Mouse (Mus musculus) forebrain, embryonic 11.5 days (tissue): Measurements from ENCODE around the gene Nr1d2. TPM values are rescaled to one million over a fixed set of nuclear protein-coding genes. Genes with fewer than 3 reads are reported as not detected.

Experiments
- ATAC-seq: fragments of 200-750 bp; cut with Nextera tagmentation; replicated peaks from 2 replicates; pipeline ENCODE4 v1.8.0; 2017; ENCODE audit warnings: moderate TSS enrichment; ENCODE audit not compliant: low FRiP score
- DNase-seq: peaks from one replicate; pipeline ENCODE4 v3.0.0-alpha.2; 2017; ENCODE audit warnings: low spot score
- H3K27ac ChIP-seq: fragments of 300-500 bp; sonication (generic); 2 replicates; pipeline ENCODE4 v1.5.1; 2014; ENCODE audit warnings: low read depth, low read length
- H3K27me3 ChIP-seq: fragments of 300-500 bp; sonication (generic); 2 replicates; pipeline ENCODE4 v1.6.1; 2014; ENCODE audit warnings: mild to moderate bottlenecking, low read length, mixed read lengths; ENCODE audit not compliant: control insufficient read depth, insufficient read depth
- H3K36me3 ChIP-seq: fragments of 300-500 bp; sonication (generic); 2 replicates; pipeline ENCODE4 v1.6.1; 2014; ENCODE audit warnings: mild to moderate bottlenecking, low read length, moderate library complexity, mixed read lengths; ENCODE audit not compliant: control insufficient read depth, insufficient read depth
- H3K4me1 ChIP-seq: fragments of 300-500 bp; sonication (generic); replicated peaks from 2 replicates; pipeline ENCODE4 v1.6.1; 2014; ENCODE audit warnings: low read length, mixed read lengths; ENCODE audit not compliant: control insufficient read depth, insufficient read depth
- H3K4me2 ChIP-seq: fragments of 300-500 bp; sonication (generic); 2 replicates; pipeline ENCODE4 v1.6.1; 2014; ENCODE audit warnings: low read depth, mild to moderate bottlenecking, low read length, moderate library complexity, mixed read lengths; ENCODE audit not compliant: severe bottlenecking
- H3K4me3 ChIP-seq: fragments of 300-500 bp; sonication (generic); 2 replicates; pipeline ENCODE4 v1.5.1; 2014; ENCODE audit warnings: low read depth, low read length
- H3K9ac ChIP-seq: fragments of 300-500 bp; sonication (generic); 2 replicates; pipeline ENCODE4 v1.6.1; 2014; ENCODE audit warnings: low read length
- H3K9me3 ChIP-seq: fragments of 300-500 bp; sonication (generic); 2 replicates; pipeline ENCODE4 v1.6.1; 2016; ENCODE audit warnings: low read length, mixed read lengths; ENCODE audit not compliant: control insufficient read depth
- microRNA-seq: library from miRNA; unstranded; fragments of <30 nt; microRNA quantifications from one replicate; pipeline ENCODE4, GENCODE M21; 2016; ENCODE audit not compliant: insufficient number of aligned reads
- polyA plus RNA-seq: library from polyadenylated mRNA; unstranded; fragments of >200 nt; fragmentation: Nextera tagmentation; extraction: Ambion mirVana; gene quantifications from 2 replicates; pipeline ENCODE4 v1.2.1, GENCODE M21; 2014

The Nr1d2 gene
- polyA plus RNA-seq, 1 experiment from 2014 or later = 6.3 TPM

- no peak for DNase-seq
- no peaks in the 10 kb centered on the region for H3K4me1 ChIP-seq
- no peaks in the 10 kb centered on the region for H3K27me3 ChIP-seq
- H3K9ac ChIP-seq = no peak overlapping the region
- no peaks in the 10 kb centered on the region for H3K9me3 ChIP-seq
- no peak overlapping the region for H3K4me3 ChIP-seq
- ATAC-seq = no peak
- no peak overlapping the region for H3K27ac ChIP-seq
- no peak overlapping the region for H3K4me2 ChIP-seq
- H3K36me3 ChIP-seq = no peaks in the 10 kb centered on the region
Measured at GRCm38 (mm10) chr14:18167041-18167440, 71.9 kb downstream of the Nr1d2 start.

Small RNAs within 50 kb of the gene (microRNA-seq; reads per million reads assigned to microRNA genes)
- not detected for gene Gm44469

Other genes starting within 250 kb of the Nr1d2 start
- gene Nkiras1, start 32.0 kb upstream of the Nr1d2 start, polyA plus RNA-seq = 12.6 and 13.8 TPM in 2 replicates
- gene Rpl15, start 32.3 kb upstream of the Nr1d2 start, polyA plus RNA-seq = 397 and 414 TPM in 2 replicates
- gene Ube2e1, start 92.7 kb upstream of the Nr1d2 start, polyA plus RNA-seq = 65.5 and 65.7 TPM in 2 replicates